In the genomic region with DNA sequence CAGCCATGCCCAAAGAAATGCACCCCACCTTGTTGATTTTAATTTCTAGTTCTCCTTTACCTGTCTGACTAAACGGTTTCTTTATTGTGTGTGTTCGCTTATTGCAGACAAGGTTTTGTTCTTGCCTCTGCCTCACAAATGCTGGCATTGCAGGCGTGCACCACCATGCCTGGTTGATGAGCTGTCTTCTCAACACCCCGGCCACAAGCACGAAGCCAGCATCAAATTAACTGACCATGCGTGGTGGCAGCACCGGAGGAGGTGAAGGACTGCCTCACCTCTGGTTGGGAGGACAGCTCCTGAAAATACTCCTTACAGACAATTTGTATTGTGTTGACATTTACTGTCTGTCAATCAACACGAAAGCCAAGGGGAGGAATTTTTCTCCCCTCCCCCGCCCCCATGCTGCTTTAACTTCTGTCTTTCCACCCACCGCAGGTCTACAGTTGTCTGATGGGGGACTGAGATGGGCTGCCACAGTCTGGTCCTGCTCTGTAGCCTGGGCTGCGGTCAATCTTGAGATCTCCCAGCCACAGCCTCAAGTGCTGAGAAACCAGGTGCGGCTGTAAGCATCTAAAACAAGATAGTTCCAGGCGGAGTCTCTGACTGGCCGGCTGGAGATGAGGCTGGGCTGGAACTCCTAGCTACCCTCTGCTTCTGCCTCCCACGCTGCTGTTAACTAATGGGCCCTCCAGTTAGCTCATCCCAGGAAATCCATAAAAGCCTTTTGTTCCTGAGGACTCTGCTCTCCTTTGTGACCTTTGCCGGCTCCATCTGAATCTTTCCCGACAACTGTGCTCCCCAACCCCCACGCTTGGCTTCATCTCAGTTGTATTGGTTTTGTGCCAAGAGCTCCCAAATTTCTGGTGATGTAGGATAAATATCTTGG, we compare ENCODE assay signal across 8 mouse cellular contexts. TPM values are rescaled to one million over a fixed set of nuclear protein-coding genes. Genes with fewer than 3 reads are reported as not detected.
A peak's percentile ranks its signal among the peaks of the same experiment; 100 is the strongest.
DNase-seq lines count a peak whose midpoint lies in the region; ATAC-seq and TF ChIP-seq lines count a peak whose summit lies in the region.

A gene (minus strand): TSS at position 538 of the 889 bp plus-strand sequence.

- H3K4me3 ChIP-seq in layer of hippocampus, adult 2 months, result peak within 1 kb of the TSS; percentile 95

- DNase-seq in retina, postnatal 1 day, result peak; percentile 65
- no peak for DNase-seq in retina, embryonic 14.5 days (ENCODE audit: low spot score)
- peak; percentile 39 for DNase-seq in cerebellum, postnatal 36 days
- no peak for DNase-seq in heart, adult 18-20 months
- no peak for DNase-seq in layer of hippocampus, adult 2 months (ENCODE audit: low spot score in 2 of 2)
- no peak for DNase-seq in thymus, postnatal 14 days
- no peak for DNase-seq in right cerebral cortex, postnatal 25 days

- H3K27ac ChIP-seq in layer of hippocampus, adult 2 months, result peak within 1 kb of the TSS; percentile 90

- no peak for ATAC-seq in megakaryocyte-erythroid progenitor cell, adult 5-6 weeks (replicated peaks; ENCODE audit: low FRiP score, low TSS enrichment, poor library complexity, severe bottlenecking)

- TF ChIP-seq CTCF in layer of hippocampus, adult 2 months (conservative IDR thresholded peaks at IDR 0.05), result no peak

RNA-seq across cellular contexts. Expression of the gene that starts here (rescaled TPM):
- 100 to 1,000 TPM; 527 to 608 TPM for total RNA-seq in heart, adult 18-20 months (2021)
- 100 to 1,000 TPM; 495 to 504 TPM for total RNA-seq in layer of hippocampus, adult 2 months (2021)
- 2,733 and 3,098 TPM in 2 replicates for total RNA-seq in megakaryocyte-erythroid progenitor cell, adult 5-6 weeks (2014; fragmentation: Nextera tagmentation)
- 2,912 and 3,218 TPM in 2 replicates for total RNA-seq in megakaryocyte-erythroid progenitor cell, adult 5-6 weeks (2017)

Comparison
In these comparisons a context has a peak if more than half of its experiments do, and no peak if none do; other contexts are left out.
1. RNA of the gene that starts here (total RNA-seq): 2,733 to 3,218 TPM in megakaryocyte-erythroid progenitor cell, adult 5-6 weeks; 527 to 608 TPM in heart, adult 18-20 months and 495 to 504 TPM in layer of hippocampus, adult 2 months; every median in the first group is over 4 times any median in the second.
2. DNase-seq: peak in retina, postnatal 1 day (single experiment) and cerebellum, postnatal 36 days (2 of 2); none in retina, embryonic 14.5 days (single experiment), heart, adult 18-20 months (0 of 2), layer of hippocampus, adult 2 months (0 of 2), thymus, postnatal 14 days (single experiment) and right cerebral cortex, postnatal 25 days (single experiment).